Mouse (Mus musculus) cerebellum, postnatal 25 days (tissue): ENCODE measurements around the gene Irs3.
A peak's percentile ranks its signal among the peaks of the same experiment; 100 is the strongest.

Experiments
- DNase-seq, 2 experiments: peaks; one replicate each; pipeline ENCODE4 v3.0.0; 2021; ENCODE audit warnings: mixed read lengths in 2 of 2

Gene Irs3

GRCm38 (mm10) chr5:137645652-137646091 lies at the start of gene Irs3:
TSS of gene Irs3 (minus strand) at chr5:137645714.
- no peak for DNase-seq

GRCm38 (mm10) chr5:137694796-137695195 lies 49.3 kb upstream of the Irs3 start:
- DNase-seq = no peak

DNA sequence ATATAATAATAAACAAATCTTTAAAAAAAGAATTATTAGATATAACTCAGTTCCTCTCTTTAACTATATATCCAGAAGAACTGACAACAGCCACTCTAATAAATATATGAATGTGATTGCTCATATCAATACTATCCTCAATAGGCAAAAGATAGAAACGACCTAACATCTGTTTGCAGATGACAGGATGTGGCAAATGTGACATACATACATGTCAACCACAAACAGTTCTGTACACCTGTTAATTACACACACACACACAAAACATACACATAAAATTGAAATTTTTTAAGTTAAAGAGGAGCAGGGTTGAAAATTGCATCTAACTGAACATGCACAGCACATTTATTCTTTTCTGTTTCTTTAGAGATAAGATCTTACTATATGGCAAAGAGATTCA lies 46.4 kb upstream of the Irs3 start:
- DNase-seq = no peak

DNA sequence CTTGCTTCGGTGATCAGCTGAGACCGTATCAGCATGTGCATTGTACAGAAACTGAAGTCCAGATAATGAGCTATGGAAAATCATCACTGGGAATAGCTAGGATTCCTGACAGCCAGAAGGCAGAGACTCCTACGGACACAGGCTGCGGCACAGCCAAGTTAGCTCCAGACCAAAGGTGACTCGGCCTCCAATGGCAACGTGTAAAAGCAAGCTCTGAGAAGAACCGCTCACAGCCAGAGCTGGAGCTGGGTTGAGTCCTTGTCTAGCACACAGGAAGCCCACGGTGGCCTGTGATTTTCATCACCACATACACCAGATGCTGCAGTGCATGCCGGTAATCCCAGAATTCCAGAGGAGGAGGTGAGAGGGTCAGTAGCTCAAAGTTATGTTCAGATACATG lies 45.0 kb upstream of the Irs3 start:
- DNase-seq = no peak

- no peak for DNase-seq
Measured at GRCm38 (mm10) chr5:137689974-137690373, 44.5 kb upstream of the Irs3 start.

GRCm38 (mm10) chr5:137686127-137686790 lies 40.7 kb upstream of the Irs3 start:
- DNase-seq = no peak

DNA sequence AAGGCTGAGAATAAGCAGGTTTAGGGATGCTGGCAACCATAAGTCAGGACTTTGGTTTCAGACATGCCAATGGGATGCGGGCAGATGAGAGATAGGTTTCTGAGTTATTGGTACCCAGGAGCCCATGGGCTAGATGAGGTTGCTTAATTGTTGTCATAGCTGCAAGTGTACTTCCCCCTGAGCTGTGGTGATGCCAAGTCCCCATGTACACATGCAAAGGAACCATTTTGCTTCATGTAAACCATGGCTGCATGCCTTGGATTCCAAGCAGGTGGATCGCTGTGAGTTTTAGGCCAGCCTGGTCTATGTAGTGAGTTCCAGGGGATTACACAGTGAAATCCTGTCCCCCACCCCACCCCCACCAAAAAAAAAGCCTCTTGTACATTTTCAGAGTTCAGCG lies 40.1 kb upstream of the Irs3 start:
- no peak for DNase-seq

DNA sequence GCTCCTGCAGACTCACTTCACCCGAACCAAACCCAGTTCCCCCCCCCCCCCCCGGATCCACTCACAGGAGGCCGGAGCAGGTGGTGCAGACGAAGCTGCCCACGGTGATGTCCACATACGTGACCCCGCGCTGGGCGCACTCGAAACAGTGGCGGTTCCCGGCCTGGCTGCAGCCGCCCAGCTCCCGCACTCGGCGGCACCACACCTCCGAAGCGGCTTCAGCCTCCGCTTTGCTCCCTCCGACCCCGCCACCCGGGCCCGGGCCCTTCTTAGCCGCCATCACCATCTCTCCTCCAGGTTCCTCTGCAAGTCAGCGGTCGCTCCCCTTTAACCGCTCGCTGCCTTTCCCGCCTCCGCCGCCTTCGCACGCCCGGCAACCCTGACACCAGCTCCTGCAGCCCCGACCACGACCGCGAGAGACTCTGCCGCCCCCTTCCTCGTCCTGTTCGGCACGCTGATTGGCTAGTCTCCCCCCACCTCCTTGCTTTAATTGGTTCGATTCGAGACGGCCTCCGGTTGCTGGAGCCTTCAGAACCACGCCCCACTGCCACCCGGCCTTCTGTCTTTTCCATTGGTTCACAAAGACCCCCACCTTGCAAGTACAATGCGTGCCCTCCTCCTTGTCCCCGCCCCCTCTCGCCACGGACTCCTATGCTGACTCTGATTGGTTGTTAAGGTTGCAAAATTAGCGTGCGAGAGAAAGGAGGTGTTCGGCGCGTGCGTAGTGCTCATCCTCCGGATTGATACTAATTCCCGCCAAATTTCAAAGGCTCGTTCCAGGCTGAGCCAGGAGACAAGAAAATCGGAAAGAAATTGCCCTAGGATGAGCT lies 39.0 kb upstream of the Irs3 start, which contains the start of gene Agfg2:
TSS of gene Agfg2 (minus strand) at position 433 of the 830 bp plus-strand sequence.
- peak; percentile 95 to 99 for DNase-seq

GRCm38 (mm10) chr5:137683388-137684293 lies 38.1 kb upstream of the Irs3 start:
- no peak for DNase-seq

- no peak for DNase-seq
Measured at GRCm38 (mm10) chr5:137682526-137682925, 37.0 kb upstream of the Irs3 start.

DNA sequence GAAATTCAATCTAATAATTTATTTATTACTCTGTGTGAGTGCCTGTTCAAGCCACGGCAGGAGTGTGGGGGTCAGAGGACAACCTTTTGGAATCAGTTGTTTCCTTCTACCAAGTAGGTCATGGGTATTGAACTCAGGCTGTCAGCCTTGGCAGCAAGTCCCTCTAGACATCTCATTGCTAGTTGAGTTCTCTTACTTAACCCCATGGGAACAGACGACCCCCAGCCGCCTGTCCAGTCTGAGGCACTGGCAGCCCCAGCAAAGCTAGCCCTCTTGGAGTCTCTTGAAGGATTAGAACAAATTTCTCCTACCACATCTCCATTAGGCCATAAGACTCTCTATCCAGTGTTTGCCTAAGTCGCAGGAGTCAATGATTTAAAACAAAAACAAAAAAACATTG lies 34.2 kb upstream of the Irs3 start:
- no peak for DNase-seq

- no peak for DNase-seq
Measured at GRCm38 (mm10) chr5:137678736-137679135, 33.2 kb upstream of the Irs3 start.

- no peak for DNase-seq
Measured at GRCm38 (mm10) chr5:137677859-137678258, 32.3 kb upstream of the Irs3 start.

DNA sequence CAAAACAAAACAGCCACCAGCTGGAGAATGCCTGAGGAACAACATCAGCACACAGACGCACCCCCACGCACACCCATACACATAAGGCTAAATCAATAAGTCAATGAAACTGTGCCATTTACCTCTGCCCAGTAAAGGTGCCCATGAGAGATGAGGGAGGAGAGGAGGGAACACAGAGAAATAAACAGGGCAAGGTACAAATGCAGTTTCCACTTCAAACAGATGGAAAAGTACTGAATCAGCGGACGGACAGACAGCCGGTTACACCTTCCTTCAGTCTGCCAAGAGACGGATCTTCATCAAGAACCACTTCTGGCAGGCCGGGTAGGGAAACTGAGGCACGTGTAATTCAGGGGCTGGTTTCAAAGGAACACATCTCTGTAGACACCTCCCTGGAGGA lies 29.3 kb upstream of the Irs3 start:
- no peak for DNase-seq

DNA sequence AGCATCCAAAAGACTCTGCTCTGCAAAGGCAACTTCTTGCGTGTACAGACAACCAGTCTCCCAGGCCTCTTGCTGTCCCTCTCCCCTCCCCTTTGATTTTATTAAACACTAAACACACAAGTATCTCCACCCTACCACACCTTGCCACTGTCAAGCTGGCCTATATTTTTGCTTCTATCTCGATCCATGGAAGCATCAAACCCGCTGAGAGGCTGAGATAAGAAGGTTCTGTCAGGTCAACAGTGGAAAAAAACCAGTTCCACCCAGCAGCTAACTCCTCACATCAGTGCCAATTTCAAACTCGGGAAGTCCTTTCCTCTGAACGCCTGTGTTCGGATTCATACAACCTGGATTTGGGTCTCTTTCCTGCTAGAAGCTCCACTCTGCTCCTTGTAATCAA lies 27.5 kb upstream of the Irs3 start:
- no peak for DNase-seq

DNA sequence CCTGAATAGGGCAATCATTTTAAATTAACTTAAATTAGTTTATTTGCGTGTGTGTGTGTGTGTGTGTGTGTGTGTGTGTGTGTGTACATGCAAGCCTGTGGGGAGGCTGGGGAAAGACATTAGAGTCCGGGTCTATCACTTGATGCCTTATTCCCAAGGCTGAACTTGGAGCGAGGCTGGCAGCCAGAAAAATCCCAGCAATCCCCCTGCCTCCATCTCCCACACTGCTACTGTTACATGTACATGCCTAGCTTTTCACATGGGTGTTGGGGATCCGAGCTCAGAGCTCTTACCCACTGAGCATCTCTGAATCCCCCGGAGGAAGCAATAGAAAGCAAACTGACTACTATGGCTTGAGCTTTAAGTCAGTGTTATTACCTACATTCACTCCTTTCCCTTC lies 26.8 kb upstream of the Irs3 start:
- DNase-seq = no peak

DNA sequence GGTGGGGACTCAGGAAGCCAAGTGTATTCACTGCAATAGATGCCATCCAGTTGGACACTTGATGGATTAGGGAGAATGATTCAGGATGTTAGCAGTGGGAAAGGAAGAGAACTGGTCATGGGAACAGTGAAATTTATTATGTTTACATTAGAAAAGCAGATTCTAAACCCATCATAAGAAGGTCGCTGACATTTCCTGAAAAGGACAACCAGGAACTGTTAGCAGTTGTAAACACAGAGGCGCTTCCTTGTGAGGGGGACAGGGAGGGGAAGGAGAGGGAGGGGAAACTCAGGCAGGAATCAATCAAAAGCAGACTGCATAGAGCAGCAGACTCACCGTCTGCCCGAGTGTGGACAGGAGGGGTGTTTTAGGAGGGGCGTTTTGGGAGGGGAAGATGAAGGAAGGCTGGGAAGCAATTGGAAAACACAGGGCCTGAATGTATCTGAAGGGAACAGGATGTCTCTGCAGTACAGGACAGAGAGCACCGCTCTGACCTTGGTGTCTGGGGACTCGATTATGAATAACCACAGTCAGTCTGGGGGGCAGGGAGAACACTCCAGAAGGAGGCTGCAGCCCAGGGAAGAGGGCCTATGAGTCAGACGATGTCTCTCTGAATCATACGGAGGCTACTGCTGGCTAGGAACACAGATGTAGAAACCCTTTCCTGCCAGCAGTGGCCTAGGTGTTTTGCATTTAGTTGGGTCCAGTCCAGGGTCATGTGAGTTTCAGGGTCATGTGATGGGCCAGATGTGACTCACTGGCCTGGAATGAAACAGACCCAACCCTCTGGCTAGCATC lies 26.1 kb upstream of the Irs3 start:
- no peak for DNase-seq

- DNase-seq = no peak
Measured at GRCm38 (mm10) chr5:137670240-137670639, 24.7 kb upstream of the Irs3 start.

DNA sequence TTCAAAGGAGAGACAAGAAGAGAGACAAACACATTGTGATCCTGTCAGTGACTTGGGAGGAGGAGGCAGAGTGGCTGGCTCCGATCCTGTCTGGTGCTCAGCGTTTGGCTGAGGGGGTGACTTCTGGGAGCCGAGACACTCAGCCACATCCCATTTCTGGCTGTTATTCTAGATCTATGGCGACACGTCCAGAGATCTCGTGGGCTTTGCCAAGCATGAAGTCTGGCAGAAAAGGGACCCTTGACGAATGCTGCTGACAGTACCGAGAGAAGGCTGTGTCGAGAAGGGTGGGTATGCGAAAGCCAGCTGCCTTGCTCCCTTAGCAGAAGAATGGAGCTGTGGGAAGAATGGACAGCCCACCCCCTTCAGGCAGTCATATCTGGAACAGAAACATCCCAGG lies 23.5 kb upstream of the Irs3 start:
- no peak for DNase-seq

- no peak for DNase-seq
Measured at GRCm38 (mm10) chr5:137663057-137663456, 17.5 kb upstream of the Irs3 start.

DNA sequence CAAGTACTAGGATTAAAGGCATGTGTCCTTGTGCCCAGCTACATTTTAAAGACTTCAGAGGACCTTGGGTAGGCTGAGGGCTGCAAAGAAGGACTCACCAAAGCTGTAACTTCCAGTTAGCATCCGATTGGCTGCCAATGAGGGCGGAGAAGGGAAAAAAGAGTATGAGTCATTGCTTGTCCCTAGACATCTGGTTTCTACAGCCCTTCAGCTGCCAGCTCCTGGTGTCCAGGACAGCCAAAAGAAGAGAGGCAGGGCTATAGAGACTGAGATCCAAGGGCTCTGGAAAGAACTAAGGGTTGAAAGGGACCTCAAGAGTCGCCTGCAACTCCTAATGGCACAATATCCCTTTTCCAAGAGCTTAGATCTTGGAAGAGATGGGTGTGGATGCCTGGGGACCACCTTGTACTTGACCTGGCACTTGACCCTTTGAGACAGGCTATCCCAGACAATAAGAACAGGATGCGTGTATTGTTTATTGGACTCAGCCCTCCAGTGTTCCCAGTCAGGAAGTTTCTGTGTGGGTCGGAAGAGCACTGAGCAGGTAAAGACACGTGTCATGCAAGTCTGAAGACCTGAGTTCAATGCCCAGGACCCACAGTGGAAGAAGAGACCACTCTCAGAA lies 14.7 kb upstream of the Irs3 start:
- DNase-seq = no peak

- DNase-seq = peak; percentile 76 to 82
Measured at GRCm38 (mm10) chr5:137656977-137657376, 11.5 kb upstream of the Irs3 start.
